Mouse (Mus musculus) hindbrain, embryonic 11.5 days (tissue): ENCODE results near the gene Lsm3. TPM values are rescaled to one million over a fixed set of nuclear protein-coding genes. Genes with fewer than 3 reads are reported as not detected.
"Not testable (repeated sequence)": the region's sequence is repeated elsewhere in the genome, so short reads cannot be mapped to it uniquely, and the experiment has no call there.

ENCODE experiments used
- ATAC-seq: fragments of 200-750 bp; cut with Nextera tagmentation; 2 replicates; pipeline ENCODE4 v1.8.0; 2017; ENCODE audit warnings: mild to moderate bottlenecking, moderate TSS enrichment, moderate library complexity; ENCODE audit not compliant: low FRiP score
- DNase-seq: peaks from one replicate; pipeline ENCODE4 v3.0.0-alpha.2; 2015; ENCODE audit warnings: low spot score
- H3K27ac ChIP-seq: fragments of 300-500 bp; sonication (generic); 2 replicates; pipeline ENCODE4 v1.5.1; 2014; ENCODE audit warnings: mild to moderate bottlenecking, low read depth, low read length
- H3K27me3 ChIP-seq: fragments of 300-500 bp; sonication (generic); 2 replicates; pipeline ENCODE4 v1.6.1; 2014; ENCODE audit warnings: mild to moderate bottlenecking, low read length, moderate library complexity, mixed read lengths; ENCODE audit not compliant: control insufficient read depth, insufficient read depth
- H3K36me3 ChIP-seq: fragments of 300-500 bp; sonication (generic); 2 replicates; pipeline ENCODE4 v1.6.1; 2014; ENCODE audit warnings: mild to moderate bottlenecking, low read length, moderate library complexity, mixed read lengths; ENCODE audit not compliant: control insufficient read depth, insufficient read depth
- H3K4me1 ChIP-seq: fragments of 300-500 bp; sonication (generic); replicated peaks from 2 replicates; pipeline ENCODE4 v1.6.1; 2014; ENCODE audit warnings: low read length, mixed read lengths; ENCODE audit not compliant: control insufficient read depth, insufficient read depth
- H3K4me2 ChIP-seq: fragments of 300-500 bp; sonication (generic); replicated peaks from 2 replicates; pipeline ENCODE4 v1.6.1; 2014; ENCODE audit warnings: mild to moderate bottlenecking, low read depth, low read length
- H3K4me3 ChIP-seq: fragments of 300-500 bp; sonication (generic); 2 replicates; pipeline ENCODE4 v1.5.1; 2014; ENCODE audit warnings: low read depth, low read length
- H3K9ac ChIP-seq: fragments of 300-500 bp; sonication (generic); 2 replicates; pipeline ENCODE4 v1.6.1; 2014; ENCODE audit warnings: low read depth, low read length
- H3K9me3 ChIP-seq: fragments of 300-500 bp; sonication (generic); 2 replicates; pipeline ENCODE4 v1.6.1; 2016; ENCODE audit warnings: low read length; ENCODE audit not compliant: control insufficient read depth
- WGBS: fragments of 180-500 bp; shearing (Covaris S2); extraction: QIAGEN DNeasy Blood & Tissue Kit; methylation state at CpG from one replicate; pipeline ENCODE4 v1.1.7; 2014; 5-methylcytosine and 5-hydroxymethylcytosine counted together
- polyA plus RNA-seq: library from polyadenylated mRNA; unstranded; fragments of >200 nt; fragmentation: Nextera tagmentation; extraction: Ambion mirVana; gene quantifications from 2 replicates; pipeline ENCODE4 v1.2.1, GENCODE M21; 2014

Gene Lsm3
- 265 and 272 TPM in 2 replicates for polyA plus RNA-seq

DNA sequence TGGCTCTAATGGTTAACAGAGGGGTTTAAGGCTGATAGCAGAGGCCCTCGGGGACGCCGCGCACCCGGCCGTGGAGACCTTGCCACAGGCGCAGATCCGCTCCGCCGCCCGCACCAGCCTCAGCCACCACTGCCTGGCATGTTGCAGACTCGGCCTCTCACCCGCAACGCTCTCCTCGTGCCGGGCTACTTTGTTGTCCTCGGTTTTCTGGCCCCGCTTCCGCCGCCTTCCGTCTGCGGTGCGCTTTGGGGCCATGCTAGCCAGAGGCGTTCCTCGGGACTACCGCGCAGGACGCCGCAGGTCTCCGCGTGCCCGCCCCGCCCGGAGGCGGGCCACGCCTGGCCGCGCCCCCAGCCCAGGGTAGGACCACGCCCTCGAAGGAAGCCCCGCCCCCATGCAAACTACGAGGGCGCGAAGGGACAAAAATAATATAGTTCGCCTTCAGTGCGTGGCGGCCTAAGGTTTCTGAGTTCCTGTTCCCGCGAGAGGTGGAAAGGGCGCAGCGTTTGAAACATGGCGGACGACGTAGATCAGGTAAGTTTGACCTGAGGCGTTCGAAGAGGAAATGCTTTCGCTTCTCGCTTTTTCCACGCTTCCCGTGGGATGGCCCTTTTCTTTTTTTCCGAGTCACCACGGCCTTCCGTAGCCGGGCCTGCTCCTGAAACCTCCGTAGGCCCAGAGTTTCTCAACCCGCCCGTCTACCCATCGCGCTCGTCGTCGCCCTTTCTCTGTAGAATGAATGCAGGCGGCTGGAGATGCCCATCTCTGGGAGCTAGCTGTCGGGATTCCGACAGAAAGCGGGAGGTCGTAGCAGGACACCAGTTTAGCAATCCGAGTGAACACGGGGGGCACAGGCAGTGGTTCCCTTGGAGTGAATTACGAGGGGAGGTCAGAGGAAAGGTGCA, at the start of gene Lsm3, which contains the start of gene Xpc:
Gene Lsm3, plus strand, starts transcription at position 384 of the 905 bp plus-strand sequence.
Gene Xpc, minus strand, starts transcription at position 344 of the 905 bp plus-strand sequence.
- DNase-seq (peak; percentile 99), ATAC-seq (peak; percentile 99)
- peak within 1 kb of the TSS; percentile 68 for H3K4me2 ChIP-seq
- no peaks in the 10 kb centered on the region for H3K27me3 ChIP-seq
- no peaks in the 10 kb centered on the region for H3K9me3 ChIP-seq
- peak within 1 kb of the TSS; percentile 78 for H3K4me3 ChIP-seq
- H3K27ac ChIP-seq = no peak within 1 kb of the TSS
- WGBS = 1% methylated on average over 80 of the region's 80 CpGs
- H3K4me1 ChIP-seq = peaks cover 3% of the 10 kb centered on the region; the same call in 1 of the 2 replicates
- 0 out of 2 replicates have a peak, but pooled peaks cover 3% of the 10 kb centered on the region for H3K36me3 ChIP-seq
- peak within 1 kb of the TSS; percentile 76 for H3K9ac ChIP-seq

DNA sequence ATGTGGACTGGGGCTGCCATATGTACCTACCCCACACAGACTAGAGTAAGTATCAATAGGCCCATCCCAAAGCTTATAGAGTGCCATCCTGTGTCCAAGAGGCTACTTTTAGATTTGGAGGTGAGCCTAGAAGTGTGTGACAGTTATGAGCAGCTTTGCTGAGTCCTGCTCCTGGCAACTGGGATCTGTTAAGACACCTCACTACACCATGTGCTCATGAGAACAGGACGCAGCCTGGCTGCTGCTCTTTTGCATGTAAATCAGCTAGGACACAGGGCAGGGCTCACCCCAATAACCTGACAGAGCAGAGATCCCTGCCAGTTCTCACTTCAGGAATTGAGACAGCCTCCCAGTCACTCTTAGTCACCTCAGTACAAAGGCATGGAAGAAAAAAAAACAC, 48.6 kb upstream of the Lsm3 start:
- no peak for ATAC-seq
- Histone ChIP-seq H3K9ac (no peak overlapping the region), H3K27ac (no peak overlapping the region), H3K4me3 (no peak overlapping the region), H3K36me3 (peaks cover 7% of the 10 kb centered on the region), H3K4me1 (no peaks in the 10 kb centered on the region), H3K4me2 (no peak overlapping the region), H3K27me3 (no peaks in the 10 kb centered on the region), H3K9me3 (no peaks in the 10 kb centered on the region)
- no peak for DNase-seq
- WGBS = 86% methylated on average over 1 of the region's 1 CpGs

DNA sequence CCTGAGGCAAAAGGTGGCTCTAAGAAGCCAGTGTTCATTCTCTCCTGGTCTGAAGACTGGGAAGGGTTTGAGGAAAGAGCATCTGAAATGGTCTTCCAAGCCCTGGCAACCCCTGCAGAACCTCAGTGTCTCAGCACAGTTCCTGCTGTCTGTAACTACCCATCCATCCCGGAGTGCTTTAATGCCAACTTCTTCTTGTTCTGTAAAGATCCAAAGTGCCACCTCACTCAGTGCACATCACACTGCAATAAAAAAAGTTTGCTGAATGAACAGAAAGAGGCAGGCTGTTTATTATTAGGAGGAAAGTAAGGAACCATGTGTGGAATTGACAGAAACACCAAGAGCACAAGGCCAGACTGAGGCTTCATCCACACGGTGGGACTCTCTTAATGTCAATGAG, 45.0 kb upstream of the Lsm3 start:
- H3K27ac ChIP-seq = no peak overlapping the region
- DNase-seq = no peak
- peaks cover 7% of the 10 kb centered on the region for H3K4me1 ChIP-seq
- no peak for ATAC-seq
- H3K27me3 ChIP-seq = no peaks in the 10 kb centered on the region
- WGBS = 91% methylated on average over 2 of the region's 2 CpGs
- H3K9ac ChIP-seq = no peak overlapping the region
- H3K4me3 ChIP-seq = no peak overlapping the region
- H3K36me3 ChIP-seq = 0 out of 2 replicates have a peak, but pooled peaks cover 2% of the 10 kb centered on the region
- no peak overlapping the region for H3K4me2 ChIP-seq
- H3K9me3 ChIP-seq = no peaks in the 10 kb centered on the region

DNA sequence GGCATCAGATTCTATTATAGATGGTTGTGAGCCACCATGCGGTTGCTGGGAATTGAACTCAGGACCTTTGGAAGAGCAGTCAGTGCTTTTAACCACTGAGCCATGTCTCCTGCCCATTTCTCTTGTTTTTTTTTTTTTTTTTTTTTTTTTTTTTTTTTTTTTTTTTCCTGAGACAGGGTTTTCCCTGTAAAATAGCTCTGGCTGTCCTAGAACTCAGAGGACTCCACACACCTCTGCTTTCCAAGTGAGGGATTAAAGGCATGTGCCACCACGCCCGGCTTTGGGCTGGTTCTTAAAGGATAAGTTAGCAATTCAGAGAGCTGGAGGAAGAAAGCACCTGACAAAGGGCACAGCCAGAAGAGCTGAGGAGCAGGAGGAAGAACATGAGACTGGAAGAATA, 44.3 kb upstream of the Lsm3 start:
- not testable (repeated sequence) for ATAC-seq, H3K4me3 ChIP-seq
- 93% methylated on average over 3 of the region's 3 CpGs for WGBS

DNA sequence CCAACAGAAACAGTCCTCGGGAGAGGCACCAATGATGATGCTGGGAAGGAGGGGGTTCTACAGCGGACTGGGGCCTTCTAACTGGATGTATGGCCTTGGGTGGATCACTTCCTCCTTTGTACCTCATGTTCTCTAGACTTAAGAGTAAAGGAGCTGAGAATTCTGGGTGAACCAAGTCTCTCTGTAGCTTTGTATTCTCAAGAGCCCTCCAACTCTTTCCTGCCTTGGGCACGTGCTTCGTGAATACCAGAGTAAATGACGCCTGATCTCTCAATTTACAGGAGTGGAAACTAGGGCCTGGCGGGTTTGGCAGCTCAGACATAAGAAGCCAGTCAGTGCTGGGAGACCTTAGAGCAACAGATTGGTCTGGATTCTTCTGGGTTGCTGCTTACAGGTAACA, 43.4 kb upstream of the Lsm3 start:
- H3K27me3 ChIP-seq = no peaks in the 10 kb centered on the region
- H3K27ac ChIP-seq = no peak overlapping the region

More for the DNA sequence above, 44.3 kb upstream of the Lsm3 start:
- H3K9ac ChIP-seq, H3K4me2 ChIP-seq, H3K27me3 ChIP-seq, H3K36me3 ChIP-seq, H3K27ac ChIP-seq, H3K4me1 ChIP-seq, DNase-seq, H3K9me3 ChIP-seq: not testable (repeated sequence)

DNA sequence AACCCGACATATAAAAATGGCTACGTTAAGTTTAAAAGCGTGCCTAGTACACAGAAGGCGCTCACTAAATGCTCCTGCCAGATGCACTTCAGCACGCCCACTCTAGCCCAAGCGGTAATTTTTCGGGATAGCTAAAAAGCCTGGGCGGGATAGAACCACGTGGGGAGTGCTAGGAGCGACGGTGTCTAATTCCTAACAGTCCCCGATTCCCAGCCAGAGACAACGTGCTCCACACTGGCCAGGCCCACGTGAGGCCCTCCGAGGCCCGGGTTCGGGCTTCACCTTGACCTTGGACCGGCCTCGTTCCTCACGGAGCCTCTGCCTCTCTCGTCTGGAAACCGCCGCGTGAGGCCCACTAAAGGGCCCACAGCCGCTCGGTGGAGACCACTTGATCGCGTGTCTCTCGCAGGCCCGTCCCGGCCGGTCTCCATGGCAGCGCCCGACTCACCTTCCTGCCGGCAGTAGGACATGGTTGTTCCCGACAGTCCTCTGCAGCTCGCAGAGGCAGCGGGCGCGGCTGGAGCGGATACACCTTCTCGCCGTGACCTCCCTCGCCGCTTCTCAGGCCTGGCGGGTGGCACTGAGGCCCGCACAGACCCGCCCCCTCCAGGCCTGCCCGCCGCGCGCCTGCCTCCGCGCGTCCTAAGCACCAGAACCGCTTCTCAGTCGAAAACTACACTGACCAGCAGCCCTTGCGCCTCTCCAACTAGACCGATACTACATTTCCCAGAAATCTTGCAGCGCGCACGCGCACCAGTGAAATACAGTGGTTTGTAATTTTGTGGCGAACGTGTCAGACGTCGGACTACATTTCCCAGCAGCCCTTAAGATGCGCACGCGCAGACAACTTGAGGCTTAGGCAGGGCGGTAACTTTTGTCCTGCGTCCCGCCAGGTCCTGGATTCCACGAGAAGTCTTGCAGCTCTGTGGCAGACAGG, 42.6 kb upstream of the Lsm3 start, which contains the start of the genes Chchd4 and Tmem43:
Gene Chchd4, minus strand, starts transcription at position 679 of the 937 bp plus-strand sequence.
Gene Tmem43, plus strand, starts transcription at position 836 of the 937 bp plus-strand sequence.
- under 1% methylated on average over 72 of the region's 74 CpGs for WGBS
- H3K9me3 ChIP-seq = no peaks in the 10 kb centered on the region
- H3K36me3 ChIP-seq = peaks cover 7% of the 10 kb centered on the region; the same call in 1 of the 2 replicates

More for the DNA sequence above, 43.4 kb upstream of the Lsm3 start:
- H3K4me1 ChIP-seq = peaks cover 7% of the 10 kb centered on the region
- H3K9ac ChIP-seq = peak overlapping the region; percentile 79; the same call in 1 of the 2 replicates
- H3K36me3 ChIP-seq = 0 out of 2 replicates have a peak, but pooled peaks cover 3% of the 10 kb centered on the region
- H3K9me3 ChIP-seq = no peaks in the 10 kb centered on the region
- DNase-seq (no peak), ATAC-seq (no peak)
- peak overlapping the region; percentile 80 for H3K4me3 ChIP-seq
- peak overlapping the region; percentile 62 for H3K4me2 ChIP-seq
- 37% methylated on average over 6 of the region's 6 CpGs for WGBS

DNA sequence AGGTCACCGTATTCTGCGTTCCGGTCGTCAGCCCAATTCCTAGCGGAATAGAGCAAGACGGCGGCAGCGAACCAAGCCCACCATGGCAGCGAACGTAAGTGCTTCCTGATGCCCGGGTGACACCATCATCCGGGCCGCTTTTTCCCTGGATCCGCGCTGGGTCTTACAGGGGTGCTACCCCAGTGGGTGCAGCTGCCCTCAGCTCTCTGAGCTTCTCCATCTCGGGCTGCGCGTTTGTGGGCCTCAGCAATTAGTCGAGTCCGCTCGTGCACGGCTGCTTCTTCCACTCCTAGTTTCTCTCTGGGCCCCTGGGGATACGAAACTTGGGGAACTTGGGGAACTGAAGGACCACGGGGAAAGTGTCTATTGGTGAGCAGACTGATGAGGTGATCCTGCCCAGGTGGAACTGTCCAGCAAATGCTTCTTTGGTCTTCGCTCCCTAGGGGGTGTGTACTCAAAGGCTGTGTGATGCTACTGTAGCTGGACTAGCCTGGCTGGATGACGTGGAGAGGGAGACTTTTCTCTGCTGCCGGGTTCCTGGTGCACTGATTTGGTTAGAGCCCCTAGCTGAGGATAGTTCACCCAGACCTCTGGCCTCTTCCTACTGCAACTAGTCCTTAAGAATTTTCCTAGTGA, 41.8 kb upstream of the Lsm3 start:
- peak overlapping the region; percentile 39; the same call in 1 of the 2 replicates for H3K27ac ChIP-seq
- ATAC-seq (peak; percentile 59), DNase-seq (no peak)
- H3K4me2 ChIP-seq = peak overlapping the region; percentile 65
- H3K27me3 ChIP-seq = no peaks in the 10 kb centered on the region
- H3K9ac ChIP-seq = peak overlapping the region; percentile 79
- H3K4me1 ChIP-seq = peaks cover 7% of the 10 kb centered on the region
- peak overlapping the region; percentile 80 for H3K4me3 ChIP-seq
- peaks cover 9% of the 10 kb centered on the region; the same call in 1 of the 2 replicates for H3K36me3 ChIP-seq
- under 1% methylated on average over 27 of the region's 27 CpGs for WGBS
- no peaks in the 10 kb centered on the region for H3K9me3 ChIP-seq

More for the DNA sequence above, 42.6 kb upstream of the Lsm3 start, which contains the start of the genes Chchd4 and Tmem43:
- Histone ChIP-seq H3K4me3 (peak within 1 kb of the TSS; percentile 80), H3K27ac (peak within 1 kb of the TSS; percentile 39; the same call in 1 of the 2 replicates), H3K4me1 (peaks cover 7% of the 10 kb centered on the region), H3K9ac (peak within 1 kb of the TSS; percentile 79), H3K27me3 (no peaks in the 10 kb centered on the region), H3K4me2 (peak within 1 kb of the TSS; percentile 65)
- DNase-seq (peak; percentile 100), ATAC-seq (peak; percentile 98)
